Mouse (Mus musculus): ENCODE measurements at regions not wholly inside any gene's neighbourhood (a gene's known extent, or its start where the extent isn't known, plus 50 kb on each side); places are given as distances from the start of the nearest gene placed in this dataset.

GRCm38 (mm10) chr3:56789155-56789554, 512.6 kb downstream of the Tm4sf1 start:
- Histone ChIP-seq H3K9ac (no peak overlapping the region), H3K9me3 (replicated peaks) (no peaks in the 10 kb centered on the region), H3K27me3 (no peaks in the 10 kb centered on the region), H3K27ac (replicated peaks) (no peak overlapping the region), H3K36me3 (no peaks in the 10 kb centered on the region), H3K4me2 (replicated peaks) (no peak overlapping the region), H3K4me1 (no peaks in the 10 kb centered on the region), H3K4me3 (replicated peaks) (no peak overlapping the region)
- 28% methylated on average over 3 of the region's 3 CpGs for WGBS
- ATAC-seq (ENCODE audit: insufficient number of reproducible peaks, low FRiP score, low TSS enrichment, low read depth) = no peak

DNA sequence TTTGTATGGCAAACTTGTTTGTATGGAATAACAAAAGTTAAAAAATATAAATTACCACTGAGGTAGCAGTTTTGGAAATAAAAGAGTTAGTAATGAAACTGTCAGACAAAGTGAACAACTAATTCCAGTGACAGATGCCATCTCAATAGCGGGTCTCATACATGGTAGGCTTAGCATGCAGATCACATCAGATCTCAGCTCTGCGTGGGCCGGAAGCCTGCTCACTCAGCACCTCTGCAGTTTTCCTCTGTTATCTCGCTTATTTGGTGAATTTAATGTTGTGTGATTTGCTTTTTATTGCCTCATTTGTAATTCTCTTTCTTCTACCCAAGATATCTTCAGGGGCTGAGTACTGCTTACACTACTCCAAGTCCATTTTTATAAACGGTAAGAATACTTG, 527.9 kb downstream of the Tm4sf1 start:
- H3K4me2 ChIP-seq (replicated peaks) = no peak overlapping the region
- H3K27me3 ChIP-seq = no peaks in the 10 kb centered on the region
- H3K27ac ChIP-seq (replicated peaks) = no peak overlapping the region
- no peak for ATAC-seq (ENCODE audit: insufficient number of reproducible peaks, low FRiP score, low TSS enrichment, low read depth)
- no peaks in the 10 kb centered on the region for H3K4me1 ChIP-seq
- H3K9ac ChIP-seq = no peak overlapping the region
- WGBS = 84% methylated on average over 5 of the region's 5 CpGs
- H3K36me3 ChIP-seq = no peaks in the 10 kb centered on the region
- no peaks in the 10 kb centered on the region for H3K9me3 ChIP-seq (replicated peaks)
- H3K4me3 ChIP-seq (replicated peaks) = no peak overlapping the region

DNA sequence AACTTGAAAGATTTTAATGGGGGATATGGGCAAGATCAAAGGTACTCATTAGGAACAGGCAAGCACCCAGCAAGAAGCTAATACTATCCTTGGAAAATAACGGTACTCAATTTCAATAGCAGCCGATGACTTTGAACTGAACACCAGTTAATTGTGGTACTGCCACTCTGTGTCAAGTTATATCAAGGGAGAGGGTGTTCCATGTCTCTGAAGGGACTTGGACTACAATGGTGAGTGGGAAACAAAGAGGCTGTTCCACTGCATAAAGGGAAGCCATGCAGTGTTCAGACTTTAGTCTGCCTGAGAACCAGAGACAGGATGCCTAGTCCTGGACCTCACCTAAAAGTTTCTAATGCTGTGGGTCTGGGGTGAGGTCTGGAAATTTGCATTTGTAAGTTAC, 531.6 kb downstream of the Tm4sf1 start:
- H3K27ac ChIP-seq (replicated peaks) = no peak overlapping the region
- no peaks in the 10 kb centered on the region for H3K36me3 ChIP-seq
- H3K9ac ChIP-seq = no peak overlapping the region
- H3K27me3 ChIP-seq = no peaks in the 10 kb centered on the region
- no peaks in the 10 kb centered on the region for H3K4me1 ChIP-seq
- no peak for ATAC-seq (ENCODE audit: insufficient number of reproducible peaks, low FRiP score, low TSS enrichment, low read depth)
- WGBS = 30% methylated on average over 2 of the region's 2 CpGs
- no peak overlapping the region for H3K4me3 ChIP-seq (replicated peaks)
- H3K9me3 ChIP-seq (replicated peaks) = no peaks in the 10 kb centered on the region
- no peak overlapping the region for H3K4me2 ChIP-seq (replicated peaks)

- WGBS = 79% methylated on average over 3 of the region's 3 CpGs
Measured at GRCm38 (mm10) chr3:56767133-56767532, 534.7 kb downstream of the Tm4sf1 start.

GRCm38 (mm10) chr3:56764336-56764735, 537.5 kb downstream of the Tm4sf1 start:
- H3K4me3 ChIP-seq (replicated peaks) = no peak overlapping the region
- ATAC-seq (ENCODE audit: insufficient number of reproducible peaks, low FRiP score, low TSS enrichment, low read depth) = no peak
- WGBS = 79% methylated on average over 3 of the region's 3 CpGs
- no peak overlapping the region for H3K4me2 ChIP-seq (replicated peaks)
- no peaks in the 10 kb centered on the region for H3K27me3 ChIP-seq
- H3K9me3 ChIP-seq (replicated peaks) = no peaks in the 10 kb centered on the region
- H3K4me1 ChIP-seq = no peaks in the 10 kb centered on the region
- no peaks in the 10 kb centered on the region for H3K36me3 ChIP-seq
- H3K9ac ChIP-seq = no peak overlapping the region
- no peak overlapping the region for H3K27ac ChIP-seq (replicated peaks)

More at GRCm38 (mm10) chr3:56767133-56767532, 534.7 kb downstream of the Tm4sf1 start:
- Histone ChIP-seq H3K36me3 (no peaks in the 10 kb centered on the region), H3K4me2 (replicated peaks) (no peak overlapping the region), H3K27ac (replicated peaks) (no peak overlapping the region), H3K4me1 (no peaks in the 10 kb centered on the region), H3K27me3 (no peaks in the 10 kb centered on the region), H3K9ac (no peak overlapping the region), H3K4me3 (replicated peaks) (no peak overlapping the region), H3K9me3 (replicated peaks) (no peaks in the 10 kb centered on the region)
- no peak for ATAC-seq (ENCODE audit: insufficient number of reproducible peaks, low FRiP score, low TSS enrichment, low read depth)

DNA sequence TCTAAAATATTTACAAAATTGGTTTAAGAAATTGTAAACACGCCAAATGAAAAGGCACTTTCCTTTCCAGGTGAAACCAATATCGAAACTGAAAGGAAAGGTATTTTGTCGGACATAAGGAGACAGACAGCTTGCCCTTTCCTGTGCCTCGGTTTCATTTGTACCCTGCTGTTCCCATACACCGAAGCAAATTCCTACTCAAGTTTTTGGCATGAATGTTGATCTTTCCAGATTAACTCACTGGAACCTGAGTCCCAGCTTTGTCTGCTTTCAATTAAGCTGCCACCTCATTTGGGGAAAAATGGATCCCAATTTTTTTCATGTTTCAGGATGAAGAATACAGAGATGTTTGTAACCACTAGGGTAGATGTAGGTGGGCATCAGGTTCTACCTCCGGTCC, 537.9 kb downstream of the Tm4sf1 start:
- H3K9me3 ChIP-seq (replicated peaks) = no peaks in the 10 kb centered on the region
- no peak overlapping the region for H3K27ac ChIP-seq (replicated peaks)
- 65% methylated on average over 6 of the region's 6 CpGs for WGBS
- no peak overlapping the region for H3K9ac ChIP-seq
- no peak overlapping the region for H3K4me2 ChIP-seq (replicated peaks)
- H3K36me3 ChIP-seq = no peaks in the 10 kb centered on the region
- no peaks in the 10 kb centered on the region for H3K4me1 ChIP-seq
- H3K4me3 ChIP-seq (replicated peaks) = no peak overlapping the region
- no peak for ATAC-seq (ENCODE audit: insufficient number of reproducible peaks, low FRiP score, low TSS enrichment, low read depth)
- no peaks in the 10 kb centered on the region for H3K27me3 ChIP-seq

GRCm38 (mm10) chr3:56753654-56754053, 548.1 kb downstream of the Tm4sf1 start:
- Histone ChIP-seq H3K4me1 (no peaks in the 10 kb centered on the region), H3K36me3 (no peaks in the 10 kb centered on the region), H3K4me2 (replicated peaks) (no peak overlapping the region), H3K27ac (replicated peaks) (no peak overlapping the region), H3K27me3 (no peaks in the 10 kb centered on the region), H3K9me3 (replicated peaks) (no peaks in the 10 kb centered on the region), H3K4me3 (replicated peaks) (no peak overlapping the region), H3K9ac (no peak overlapping the region)
- WGBS = 34% methylated on average over 3 of the region's 3 CpGs
- ATAC-seq (ENCODE audit: insufficient number of reproducible peaks, low FRiP score, low TSS enrichment, low read depth) = no peak

DNA sequence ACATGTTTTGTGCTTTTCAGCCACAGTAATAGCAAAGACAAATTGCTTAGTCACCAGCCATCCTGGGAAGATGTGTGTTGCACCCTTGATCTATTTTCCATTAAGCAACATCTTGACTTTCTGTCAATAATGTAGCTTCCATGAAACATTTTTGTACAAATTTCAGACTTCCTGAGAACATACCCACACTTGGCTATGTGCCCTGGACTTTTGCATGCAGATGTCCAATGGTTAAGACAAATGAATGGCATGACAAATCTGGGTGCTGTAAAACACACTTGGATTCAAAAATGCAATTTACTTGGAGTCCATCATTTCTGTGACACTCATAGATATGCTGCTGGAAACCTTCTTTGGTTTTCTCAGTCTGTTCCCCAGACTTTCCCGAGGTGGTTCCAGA, 549.9 kb downstream of the Tm4sf1 start:
- Histone ChIP-seq H3K9me3 (replicated peaks) (no peaks in the 10 kb centered on the region), H3K4me2 (replicated peaks) (no peak overlapping the region), H3K36me3 (no peaks in the 10 kb centered on the region), H3K9ac (no peak overlapping the region), H3K27ac (replicated peaks) (no peak overlapping the region), H3K4me3 (replicated peaks) (no peak overlapping the region), H3K4me1 (no peaks in the 10 kb centered on the region), H3K27me3 (no peaks in the 10 kb centered on the region)
- WGBS = 56% methylated on average over 1 of the region's 1 CpGs
- ATAC-seq (ENCODE audit: insufficient number of reproducible peaks, low FRiP score, low TSS enrichment, low read depth) = no peak

GRCm38 (mm10) chr3:56740902-56741301, 557.4 kb upstream of the Nbea start:
- Histone ChIP-seq H3K36me3 (no peaks in the 10 kb centered on the region), H3K4me1 (no peaks in the 10 kb centered on the region), H3K4me3 (replicated peaks) (no peak overlapping the region), H3K9ac (no peak overlapping the region), H3K4me2 (replicated peaks) (no peak overlapping the region), H3K27ac (replicated peaks) (no peak overlapping the region), H3K9me3 (replicated peaks) (no peaks in the 10 kb centered on the region), H3K27me3 (no peaks in the 10 kb centered on the region)
- no peak for ATAC-seq (ENCODE audit: insufficient number of reproducible peaks, low FRiP score, low TSS enrichment, low read depth)

DNA sequence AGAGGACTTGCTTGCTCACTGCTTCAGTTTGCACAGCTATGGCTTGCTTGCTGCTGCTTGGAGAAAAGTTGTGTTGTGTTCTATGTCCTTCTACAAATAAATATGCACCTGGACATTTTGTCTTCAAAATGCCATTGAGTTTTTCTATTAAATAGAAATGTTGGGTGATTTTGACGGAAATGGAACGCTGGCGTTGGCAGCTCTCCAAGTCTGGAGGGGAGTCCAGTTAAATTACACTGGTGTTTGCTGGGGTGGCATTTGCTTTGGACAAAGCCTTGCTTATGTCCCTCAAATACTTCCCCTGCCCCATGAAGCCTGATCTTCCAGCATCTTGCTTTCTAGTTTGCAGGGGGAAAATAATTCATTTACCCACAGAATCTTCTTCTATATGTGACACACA, 556.0 kb upstream of the Nbea start:
- Histone ChIP-seq H3K4me1 (no peaks in the 10 kb centered on the region), H3K27me3 (no peaks in the 10 kb centered on the region), H3K9me3 (replicated peaks) (no peaks in the 10 kb centered on the region), H3K36me3 (no peaks in the 10 kb centered on the region), H3K9ac (no peak overlapping the region), H3K27ac (replicated peaks) (no peak overlapping the region), H3K4me2 (replicated peaks) (no peak overlapping the region), H3K4me3 (replicated peaks) (no peak overlapping the region)
- no peak for ATAC-seq (ENCODE audit: insufficient number of reproducible peaks, low FRiP score, low TSS enrichment, low read depth)
- 83% methylated on average over 3 of the region's 3 CpGs for WGBS

GRCm38 (mm10) chr3:56730849-56731248, 547.3 kb upstream of the Nbea start:
- no peaks in the 10 kb centered on the region for H3K9me3 ChIP-seq (replicated peaks)
- no peak overlapping the region for H3K4me2 ChIP-seq (replicated peaks)
- H3K27me3 ChIP-seq = no peaks in the 10 kb centered on the region
- no peak overlapping the region for H3K4me3 ChIP-seq (replicated peaks)
- H3K27ac ChIP-seq (replicated peaks) = no peak overlapping the region
- H3K9ac ChIP-seq = no peak overlapping the region
- 57% methylated on average over 3 of the region's 3 CpGs for WGBS
- no peak for ATAC-seq (ENCODE audit: insufficient number of reproducible peaks, low FRiP score, low TSS enrichment, low read depth)
- no peaks in the 10 kb centered on the region for H3K36me3 ChIP-seq
- no peaks in the 10 kb centered on the region for H3K4me1 ChIP-seq

- H3K4me3 ChIP-seq (replicated peaks) = no peak overlapping the region
- H3K9ac ChIP-seq = no peak overlapping the region
- no peak overlapping the region for H3K27ac ChIP-seq (replicated peaks)
- H3K4me2 ChIP-seq (replicated peaks) = no peak overlapping the region
- 0 out of 2 replicates have a peak, but pooled peaks cover 3% of the 10 kb centered on the region for H3K9me3 ChIP-seq (replicated peaks)
- no peak for ATAC-seq (ENCODE audit: insufficient number of reproducible peaks, low FRiP score, low TSS enrichment, low read depth)
- H3K27me3 ChIP-seq = no peaks in the 10 kb centered on the region
- no peaks in the 10 kb centered on the region for H3K4me1 ChIP-seq
- no peaks in the 10 kb centered on the region for H3K36me3 ChIP-seq
Measured at GRCm38 (mm10) chr3:56724991-56725390, 541.5 kb upstream of the Nbea start.

Measured in embryonic facial prominence, embryonic 15.5 days (tissue).